Mouse (Mus musculus) layer of hippocampus, postnatal 36 days (tissue): ENCODE measurements around the gene Tex47. TPM values are rescaled to one million over a fixed set of nuclear protein-coding genes. Genes with fewer than 3 reads are reported as not detected.
A peak's percentile ranks its signal among the peaks of the same experiment; 100 is the strongest.

Experiments used
- DNase-seq, 2 experiments: peaks; one replicate each; pipeline ENCODE4 v3.0.0; 2022
- total RNA-seq, 2 experiments: library from RNA; stranded (reverse); gene quantifications; 2 replicates each; pipeline ENCODE4 v1.2.3; 2021

Tex47 gene
- not detected for total RNA-seq

DNA sequence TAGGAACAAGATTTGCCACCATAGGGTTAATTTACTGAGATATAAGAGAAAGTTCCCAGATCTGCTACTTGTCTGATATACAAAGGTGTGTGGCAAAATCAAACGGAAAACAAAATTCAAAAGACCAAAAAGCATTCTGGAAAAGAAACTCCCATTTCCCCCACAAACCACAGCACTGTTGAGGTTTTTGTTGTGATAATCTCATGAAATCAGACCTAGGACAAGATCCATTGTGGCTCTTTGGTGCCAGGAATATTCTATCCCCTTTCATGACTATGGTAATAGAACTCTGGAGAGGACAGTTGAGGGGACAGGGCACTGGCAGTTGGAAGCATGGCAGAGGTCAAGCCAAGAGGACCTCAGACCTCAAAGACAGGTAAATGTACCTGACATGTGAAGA is at the start of gene Tex47:
Gene Tex47, plus strand, starts transcription at position 301 of the 400 bp plus-strand sequence.
- DNase-seq: no peak

DNA sequence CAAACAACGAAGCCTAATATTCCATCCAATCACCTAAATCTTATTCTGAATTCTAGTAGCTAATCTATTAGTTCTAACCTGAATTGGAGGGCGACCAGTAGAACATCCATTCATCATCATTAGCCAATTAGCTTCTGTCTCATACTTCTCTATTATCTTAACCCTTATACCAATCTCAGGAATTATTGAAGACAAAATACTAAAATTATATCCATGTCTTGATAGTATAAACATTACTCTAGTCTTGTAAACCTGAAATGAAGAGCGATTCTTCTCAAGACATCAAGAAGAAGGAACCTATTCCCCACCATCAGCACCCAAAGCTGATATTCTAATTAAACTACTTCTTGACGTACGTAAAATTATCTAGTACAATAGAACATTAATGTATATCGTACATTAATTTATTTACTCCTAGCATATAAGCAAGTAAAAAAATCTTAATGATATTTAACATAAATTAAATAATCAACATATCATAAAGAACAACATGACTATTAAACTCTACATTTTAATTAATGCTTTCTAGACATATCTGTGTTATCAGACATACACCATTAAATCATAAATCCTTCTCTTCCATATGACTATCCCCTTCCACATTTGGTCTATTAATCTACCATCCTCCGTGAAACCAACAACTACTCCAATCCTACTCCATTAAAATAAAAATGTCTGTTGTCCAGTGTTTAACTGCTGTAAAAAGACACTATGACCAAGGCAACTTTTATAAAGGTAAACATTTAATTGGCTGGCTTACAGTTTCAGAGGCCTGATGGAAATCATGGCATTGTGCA is 27.1 kb upstream of the Tex47 start:
- DNase-seq: no peak

DNA sequence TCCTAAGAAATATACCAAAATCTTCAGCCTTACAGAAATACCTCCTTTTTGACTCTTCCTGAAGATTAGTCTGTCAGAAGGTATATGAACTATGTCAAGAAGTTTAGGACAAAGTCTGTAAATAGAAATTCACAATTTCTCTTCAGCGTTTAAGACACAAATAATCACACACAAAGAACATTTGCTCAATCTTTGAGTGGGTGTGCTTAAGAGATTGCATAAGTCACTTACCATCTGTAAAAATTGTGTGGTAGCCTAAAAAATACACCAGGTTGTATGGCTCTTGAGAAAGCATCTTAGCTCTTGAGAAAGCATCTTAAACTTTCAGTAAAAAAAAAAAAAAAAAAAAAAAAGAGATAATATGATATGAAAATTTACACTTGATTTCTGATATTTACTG is 19.6 kb upstream of the Tex47 start:
- DNase-seq: no peak

DNA sequence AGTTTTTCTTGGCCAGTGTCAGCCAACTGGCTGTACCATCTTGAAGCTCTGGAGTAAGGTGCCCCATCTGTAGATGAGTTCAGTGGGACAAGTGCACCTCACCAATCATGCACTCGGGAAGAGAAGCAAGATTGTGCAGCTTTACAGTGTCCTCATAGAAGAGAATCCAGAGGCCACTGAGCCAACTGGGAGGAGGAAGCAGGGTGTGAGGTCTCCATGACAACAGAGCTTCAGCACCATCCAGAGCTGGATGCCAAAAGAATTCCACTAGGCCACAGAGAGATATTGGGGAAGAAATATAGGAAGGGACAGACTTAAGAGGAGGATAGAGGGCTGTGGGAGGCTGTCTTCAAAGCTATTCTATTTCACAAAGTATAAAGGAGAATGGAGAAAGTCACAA is 950 bp upstream of the Tex47 start:
- no peak for DNase-seq

DNA sequence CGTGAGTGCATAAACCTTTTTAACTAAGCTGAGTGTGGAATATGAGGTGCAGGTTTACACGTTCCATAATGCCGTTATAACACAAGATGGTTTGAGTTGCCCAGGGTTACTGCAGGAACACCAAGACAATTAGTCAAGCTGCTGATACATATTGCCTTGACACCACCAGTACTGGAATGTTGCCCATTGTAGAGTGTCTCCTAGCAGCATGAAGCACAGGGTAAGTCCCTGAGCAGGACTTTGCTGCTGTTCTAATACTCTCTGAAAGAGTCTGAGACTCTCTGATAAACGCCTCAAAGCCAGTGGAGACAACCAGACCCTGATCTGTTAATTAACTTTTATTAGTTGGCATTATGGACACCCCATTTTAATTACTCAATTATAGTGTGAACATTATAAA is 21.7 kb downstream of the Tex47 start:
- no peak for DNase-seq

DNA sequence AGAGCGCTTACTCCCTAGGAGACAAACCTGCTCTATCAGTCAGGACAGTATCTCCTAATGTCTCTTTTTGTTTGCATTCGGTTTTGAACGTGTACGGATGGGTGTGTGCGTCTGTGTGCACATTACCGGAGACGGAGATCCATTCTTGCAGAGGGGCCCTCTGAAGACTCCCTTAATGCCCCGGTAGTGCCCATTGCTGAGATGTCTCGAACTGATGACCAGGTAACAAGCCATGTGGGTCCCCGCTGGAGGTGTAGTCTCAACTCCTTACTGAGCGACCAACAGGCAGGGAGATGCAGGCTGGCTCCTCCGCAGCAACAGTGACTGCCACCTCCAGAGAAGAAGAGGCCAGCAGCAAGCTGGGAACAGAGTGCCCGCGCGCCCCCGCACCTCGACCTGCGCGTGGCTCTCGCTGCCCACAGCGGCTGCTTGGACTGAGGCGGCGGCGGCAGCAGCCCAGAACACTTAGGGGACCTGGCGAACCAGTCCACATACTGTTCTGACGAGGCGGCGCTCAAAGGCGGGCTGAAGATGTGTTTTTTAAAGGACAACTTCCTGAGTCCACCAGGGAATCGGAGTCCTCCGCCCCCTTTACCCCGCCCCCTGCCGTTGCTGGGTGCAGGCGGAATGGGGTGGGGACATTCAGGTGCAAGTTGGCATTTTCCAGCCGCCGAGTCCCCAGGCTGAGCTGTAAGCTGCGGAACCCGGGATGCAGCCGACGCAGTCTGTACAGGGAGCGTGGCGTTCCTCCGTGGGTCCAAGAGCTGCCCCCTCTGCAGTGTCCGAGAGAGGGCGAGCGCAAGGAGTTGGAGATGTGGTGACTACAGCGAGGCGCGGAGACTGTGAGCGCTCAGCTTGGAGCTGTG is 40.5 kb downstream of the Tex47 start, which contains the start of gene Zfp804b:
Gene Zfp804b, minus strand, starts transcription at position 612 of the 866 bp plus-strand sequence.
- DNase-seq: peak; percentile 14 to 23

DNA sequence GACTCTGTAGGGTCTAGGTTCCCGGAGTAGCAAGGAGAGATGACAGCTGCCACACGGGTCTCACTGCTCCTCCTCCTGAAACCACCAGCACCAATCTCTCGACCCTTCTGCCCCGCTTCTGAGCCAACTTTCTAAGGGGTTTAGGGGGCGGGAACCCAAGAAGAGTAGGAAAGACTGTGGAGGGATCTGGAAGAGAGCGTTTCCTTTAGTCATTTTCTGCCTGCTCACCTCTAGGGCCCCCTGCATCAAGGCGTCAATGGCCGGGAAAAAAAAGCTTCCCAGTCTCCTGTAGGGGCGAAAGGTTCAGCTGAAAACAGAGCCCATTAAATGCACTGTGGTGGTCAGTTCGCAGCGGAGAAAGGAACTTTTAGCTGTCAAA is 41.1 kb downstream of the Tex47 start:
- DNase-seq: peak in 1 of 2 experiments; percentile 29

Other genes starting within 250 kb of the Tex47 start
- 1 to 10 TPM; 1.0 to 1.1 TPM for gene Zfp804b, start 40.6 kb downstream of the Tex47 start, total RNA-seq